Mouse (Mus musculus) liver, adult 2 months (tissue): ENCODE results near the gene Rfx2. TPM values are rescaled to one million over a fixed set of nuclear protein-coding genes. Genes with fewer than 3 reads are reported as not detected.

Source experiments
- DNase-seq: peaks from one replicate; pipeline ENCODE4 v3.0.0-alpha.2; 2011; ENCODE audit warnings: low read depth, low spot score; ENCODE audit errors: extremely low read depth
- H3K27ac ChIP-seq: fragments of 200-500 bp; replicated peaks from 2 replicates; pipeline ENCODE4 v1.5.1; 2012; ENCODE audit warnings: low read depth, mild to moderate bottlenecking, control low read depth, inconsistent platforms, low read length; ENCODE audit not compliant: insufficient read depth
- H3K27me3 ChIP-seq: fragments of 200-500 bp; 2 replicates; pipeline ENCODE4 v1.6.1; 2012; ENCODE audit warnings: mild to moderate bottlenecking, moderate library complexity, low read length, inconsistent platforms; ENCODE audit not compliant: control insufficient read depth, insufficient read depth
- H3K36me3 ChIP-seq: fragments of 200-500 bp; 2 replicates; pipeline ENCODE4 v1.6.1; 2012; ENCODE audit warnings: low read length, inconsistent platforms; ENCODE audit not compliant: control insufficient read depth, insufficient read depth
- H3K4me1 ChIP-seq: fragments of 200-500 bp; 2 replicates; pipeline ENCODE4 v1.6.1; 2011; ENCODE audit warnings: low read length; ENCODE audit not compliant: control insufficient read depth, insufficient read depth
- H3K4me3 ChIP-seq: fragments of 200-500 bp; 2 replicates; pipeline ENCODE4 v1.5.1; 2011; ENCODE audit warnings: low read depth, mild to moderate bottlenecking, control low read depth, low read length, moderate library complexity; ENCODE audit not compliant: insufficient read depth
- H3K79me2 ChIP-seq: fragments of 200-500 bp; 2 replicates; pipeline ENCODE4 v1.6.1; 2012; ENCODE audit warnings: inconsistent platforms, mild to moderate bottlenecking, low read length, moderate library complexity; ENCODE audit not compliant: control insufficient read depth, insufficient read depth
- H3K9ac ChIP-seq: fragments of 200-500 bp; 2 replicates; pipeline ENCODE4 v1.6.1; 2012; ENCODE audit warnings: low read depth, mild to moderate bottlenecking, control low read depth, inconsistent platforms, low read length
- CTCF ChIP-seq: fragments of 200-500 bp; IDR thresholded peaks from 2 replicates; pipeline ENCODE4 v1.5.1; 2011; ENCODE audit warnings: low read depth, low read length, control low read depth
- POLR2A ChIP-seq: fragments of 200-500 bp; IDR thresholded peaks from 2 replicates; pipeline ENCODE4 v1.6.1; 2011; ENCODE audit warnings: low read length, control low read depth; ENCODE audit not compliant: insufficient read depth; ENCODE audit errors: extremely low read depth
- WGBS: fragments of 180-500 bp; shearing (Covaris S2); methylation state at CpG from one replicate; pipeline ENCODE4 v1.1.7; 2018; 5-methylcytosine and 5-hydroxymethylcytosine counted together
- polyA plus RNA-seq: library from polyadenylated mRNA; depleted of rRNA; stranded (reverse); fragments of >200 nt; gene quantifications from 2 replicates; pipeline ENCODE4 v1.2.3, GENCODE M21; 2012
- total RNA-seq: library from RNA; depleted of rRNA; stranded (reverse); fragments of >200 nt; gene quantifications from 2 replicates; pipeline ENCODE4 v1.2.3, GENCODE M21; 2014

Gene Rfx2
- total and polyA plus RNA-seq, 2 experiments: 0.18 to 1.0 TPM

DNA sequence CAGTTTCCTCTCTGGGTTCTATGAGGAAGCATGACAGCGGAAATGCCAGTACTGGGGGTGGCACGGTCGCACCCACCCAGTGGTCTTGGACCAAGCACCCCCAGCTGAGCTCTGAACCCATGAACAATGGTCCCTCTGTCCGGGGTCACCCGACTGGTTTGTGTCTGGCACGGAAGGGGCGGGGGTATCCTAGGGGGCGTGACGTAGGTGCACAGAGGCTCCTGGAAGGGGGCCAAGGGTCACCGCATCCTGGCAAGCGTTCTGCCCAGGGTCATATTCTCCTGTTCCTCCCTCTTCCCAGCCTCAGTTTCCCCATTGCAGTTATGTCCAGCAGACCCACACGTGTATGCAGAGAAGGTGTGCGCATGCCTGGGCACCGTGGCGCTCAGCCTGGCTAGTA lies 77.4 kb downstream of the Rfx2 start:
- no peak for TF ChIP-seq POLR2A
- no peak for TF ChIP-seq CTCF
- Histone ChIP-seq H3K27me3 (peaks cover 4% of the 10 kb centered on the region; the same call in 1 of the 2 replicates), H3K4me1 (peaks cover 3% of the 10 kb centered on the region), H3K27ac (no peak overlapping the region), H3K36me3 (no peaks in the 10 kb centered on the region), H3K79me2 (no peaks in the 10 kb centered on the region), H3K4me3 (no peak overlapping the region), H3K9ac (no peak overlapping the region)
- WGBS: 23% methylated on average over 15 of the region's 15 CpGs
- DNase-seq: no peak

DNA sequence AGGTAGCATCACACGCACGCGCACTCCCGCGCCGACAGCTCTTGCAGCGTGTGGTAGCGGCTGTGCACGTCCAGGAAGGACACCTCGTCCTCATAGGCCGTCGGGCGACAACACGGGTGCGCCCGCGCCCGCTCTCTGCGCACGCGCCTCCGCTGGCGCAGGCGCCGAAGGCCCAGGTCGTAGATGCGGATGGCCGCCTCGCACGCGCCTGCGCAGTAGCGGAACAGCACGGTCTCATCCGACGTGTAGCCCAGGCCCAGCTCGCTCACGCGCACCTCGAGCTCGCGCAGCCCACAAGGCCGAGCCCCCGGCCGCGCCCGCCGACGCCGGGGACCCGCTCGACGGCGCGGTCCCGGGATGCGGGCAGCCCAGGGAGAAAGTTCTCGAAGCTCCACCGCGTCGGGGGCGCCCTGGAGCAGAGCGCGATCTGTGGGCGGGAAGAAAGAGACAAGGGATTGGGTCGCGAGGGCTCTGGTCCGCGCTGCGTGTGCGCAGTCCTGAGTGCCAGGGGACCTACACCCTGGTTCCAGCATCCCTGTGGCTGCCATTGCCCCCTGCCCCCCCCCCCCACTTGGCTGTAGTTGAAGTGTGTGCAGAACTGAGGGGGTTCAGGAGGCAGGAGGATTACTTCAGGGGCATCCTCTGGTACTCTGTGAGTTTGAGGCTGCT lies 79.3 kb downstream of the Rfx2 start:
- WGBS: 26% methylated on average over 70 of the region's 71 CpGs
- Histone ChIP-seq H3K4me3 (peak overlapping the region; percentile 11; the same call in 1 of the 2 replicates), H3K4me1 (no peaks in the 10 kb centered on the region), H3K79me2 (no peaks in the 10 kb centered on the region), H3K36me3 (no peaks in the 10 kb centered on the region), H3K9ac (no peak overlapping the region), H3K27ac (no peak overlapping the region), H3K27me3 (peaks cover 4% of the 10 kb centered on the region; the same call in 1 of the 2 replicates)
- TF ChIP-seq POLR2A: no peak
- TF ChIP-seq CTCF: no peak
- DNase-seq: no peak

DNA sequence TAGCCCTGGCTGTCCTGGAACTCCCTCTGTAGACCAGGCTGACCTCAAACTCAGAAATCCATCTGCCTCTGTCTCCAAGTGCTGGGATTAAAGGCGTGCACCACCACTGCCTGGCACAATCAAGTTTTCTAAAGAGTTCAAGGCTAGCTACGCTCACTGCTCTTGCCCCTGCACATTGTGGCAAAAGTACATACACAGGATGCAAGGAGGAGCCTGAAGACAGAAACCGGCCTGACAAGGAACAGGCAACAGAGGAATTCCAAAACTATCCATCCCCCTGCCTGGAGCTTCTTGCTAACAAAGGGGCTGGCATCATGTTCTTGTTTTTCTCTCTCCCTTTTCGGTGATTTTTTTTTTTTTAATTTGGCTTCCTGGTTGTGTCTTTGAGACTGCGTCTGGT lies 86.6 kb downstream of the Rfx2 start:
- Histone ChIP-seq H3K36me3 (no peaks in the 10 kb centered on the region), H3K9ac (no peak overlapping the region), H3K4me1 (no peaks in the 10 kb centered on the region), H3K79me2 (no peaks in the 10 kb centered on the region), H3K27me3 (no peaks in the 10 kb centered on the region), H3K4me3 (no peak overlapping the region), H3K27ac (no peak overlapping the region)
- WGBS: 52% methylated on average over 5 of the region's 5 CpGs
- DNase-seq: no peak
- TF ChIP-seq CTCF: no peak
- no peak for TF ChIP-seq POLR2A

DNA sequence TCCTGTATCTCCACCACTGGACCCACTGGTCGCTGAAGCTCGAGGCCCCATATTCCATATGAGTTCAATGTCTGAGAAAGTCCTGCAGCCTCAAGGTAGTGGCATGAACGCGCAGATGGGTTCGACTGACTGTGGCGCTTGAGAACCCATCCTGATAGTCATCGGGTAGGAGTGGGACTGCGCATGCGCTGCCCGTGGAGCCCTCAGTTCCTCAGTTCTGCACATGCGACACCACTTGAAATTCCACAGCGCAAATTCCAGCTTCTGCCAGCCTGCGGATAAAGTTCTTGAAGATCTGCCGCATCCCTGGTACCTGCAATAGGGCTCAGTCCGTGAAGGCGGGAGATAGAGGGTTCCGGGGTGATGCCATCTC lies 90.0 kb downstream of the Rfx2 start:
- WGBS: 81% methylated on average over 17 of the region's 17 CpGs
- H3K27me3 ChIP-seq: no peaks in the 10 kb centered on the region
- no peak overlapping the region for H3K27ac ChIP-seq
- H3K36me3 ChIP-seq: no peaks in the 10 kb centered on the region
- H3K79me2 ChIP-seq: no peaks in the 10 kb centered on the region
- no peak for DNase-seq
- no peak overlapping the region for H3K9ac ChIP-seq
- H3K4me3 ChIP-seq: no peak overlapping the region
- TF ChIP-seq POLR2A (no peak), CTCF (no peak)
- H3K4me1 ChIP-seq: no peaks in the 10 kb centered on the region

DNA sequence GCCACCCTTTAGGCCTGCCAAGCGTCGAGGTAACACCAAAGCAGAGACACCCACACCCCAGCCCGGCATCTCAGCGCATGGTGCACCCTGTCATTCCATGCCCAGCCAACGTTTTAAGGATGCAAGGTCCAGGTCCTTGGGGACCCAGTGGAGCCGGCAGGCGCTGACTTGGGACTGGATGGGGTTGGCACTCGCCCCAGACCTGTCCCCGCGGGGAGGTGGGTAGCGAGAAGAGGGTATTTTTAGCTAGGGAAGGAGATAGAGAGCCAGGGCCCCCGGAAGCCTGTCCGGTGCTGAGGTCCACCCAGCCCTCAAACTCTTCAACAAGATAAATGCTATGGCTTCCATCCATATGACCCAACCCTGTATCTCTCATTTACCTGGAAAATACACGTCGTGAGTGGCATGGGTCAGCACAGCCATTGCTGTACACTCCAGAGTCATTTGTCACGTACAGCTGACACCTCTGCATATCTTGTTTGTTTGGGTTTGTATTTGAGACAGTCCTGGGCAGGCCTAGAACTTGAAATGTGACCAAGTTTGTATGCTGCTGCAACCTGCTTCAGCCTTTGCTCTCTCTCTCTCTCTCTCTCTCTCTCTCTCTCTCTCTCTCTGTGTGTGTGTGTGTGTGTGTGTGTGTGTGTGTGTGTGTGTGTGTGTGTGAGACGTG lies 90.6 kb downstream of the Rfx2 start:
- Histone ChIP-seq H3K27me3 (no peaks in the 10 kb centered on the region), H3K79me2 (no peaks in the 10 kb centered on the region), H3K27ac (no peak overlapping the region), H3K4me3 (no peak overlapping the region), H3K9ac (no peak overlapping the region), H3K4me1 (no peaks in the 10 kb centered on the region), H3K36me3 (no peaks in the 10 kb centered on the region)
- 77% methylated on average over 17 of the region's 17 CpGs for WGBS
- no peak for DNase-seq
- no peak for TF ChIP-seq POLR2A
- TF ChIP-seq CTCF: no peak

DNA sequence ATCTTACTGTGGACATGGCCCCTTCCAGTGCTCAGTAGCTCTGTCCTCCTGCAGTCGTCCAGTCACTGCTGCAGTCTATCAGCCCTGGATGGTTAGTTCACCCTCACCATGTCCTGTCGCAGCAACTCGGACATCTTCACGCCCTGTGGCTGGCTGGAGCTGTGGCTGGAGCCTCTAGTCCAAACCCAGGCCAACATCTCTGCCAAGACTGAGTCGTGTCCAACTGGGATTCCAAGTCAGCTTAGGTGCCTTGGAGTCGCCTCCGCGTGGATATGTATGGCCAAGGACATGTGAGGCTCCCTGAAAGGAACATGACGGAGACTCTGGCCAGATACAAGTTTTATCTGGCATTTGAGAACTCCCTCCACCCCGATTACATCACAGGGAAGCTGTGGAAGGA lies 92.6 kb downstream of the Rfx2 start:
- H3K4me1 ChIP-seq: no peaks in the 10 kb centered on the region
- no peak overlapping the region for H3K9ac ChIP-seq
- H3K79me2 ChIP-seq: no peaks in the 10 kb centered on the region
- no peaks in the 10 kb centered on the region for H3K36me3 ChIP-seq
- no peak overlapping the region for H3K27ac ChIP-seq
- H3K27me3 ChIP-seq: no peaks in the 10 kb centered on the region
- DNase-seq: no peak
- H3K4me3 ChIP-seq: no peak overlapping the region
- 75% methylated on average over 10 of the region's 10 CpGs for WGBS
- TF ChIP-seq CTCF: no peak
- TF ChIP-seq POLR2A: no peak
